Mouse (Mus musculus) myocyte (in vitro differentiated cells): ENCODE measurements at regions not wholly inside any gene's neighbourhood (a gene's known extent, or its start where the extent isn't known, plus 50 kb on each side); places are given as distances from the start of the nearest gene placed in this dataset.
"Not testable (repeated sequence)": the region's sequence is repeated elsewhere in the genome, so short reads cannot be mapped to it uniquely, and the experiment has no call there.

Source experiments
- H3K27me3 ChIP-seq: one replicate; pipeline ENCODE4 v1.6.1; 2011; ENCODE audit not compliant: control insufficient read depth, insufficient read depth, insufficient read length
- H3K36me3 ChIP-seq: one replicate; pipeline ENCODE4 v1.6.1; 2011; ENCODE audit not compliant: control insufficient read depth, insufficient read depth
- H3K4me2 ChIP-seq: one replicate; pipeline ENCODE4 v1.6.1; 2011; ENCODE audit warnings: low read depth, control low read depth
- H3K4me3 ChIP-seq: one replicate; pipeline ENCODE4 v1.5.1; 2011; ENCODE audit warnings: mild to moderate bottlenecking, control low read depth, moderate library complexity
- H3K79me2 ChIP-seq: one replicate; pipeline ENCODE4 v1.6.1; 2011; ENCODE audit not compliant: control insufficient read depth, insufficient read depth
- H3ac ChIP-seq: one replicate; pipeline ENCODE4 v1.6.1; 2011; ENCODE audit not compliant: control insufficient read depth, insufficient read length
- CEBPB ChIP-seq: IDR thresholded peaks from 2 replicates; pipeline ENCODE4 v1.6.1; 2011; ENCODE audit warnings: mild to moderate bottlenecking, moderate library complexity; ENCODE audit not compliant: poor library complexity, insufficient read depth, severe bottlenecking
- E2F4 ChIP-seq: IDR thresholded peaks from one replicate; pipeline ENCODE4 v1.6.1; 2011; ENCODE audit warnings: mild to moderate bottlenecking, control low read depth, moderate library complexity; ENCODE audit not compliant: insufficient read depth
- MAX ChIP-seq: IDR thresholded peaks from one replicate; pipeline ENCODE4 v1.6.1; 2011; ENCODE audit warnings: low read depth, mild to moderate bottlenecking, control low read depth
- MYOD1 ChIP-seq, 3 experiments: IDR thresholded peaks; one replicate each; pipeline ENCODE4 v1.6.1; 2011; ENCODE audit warnings: control low read depth in 2 of 3, low read depth in 2 of 3, mild to moderate bottlenecking in 2 of 3, moderate library complexity in 1 of 3; ENCODE audit not compliant: insufficient read length in 2 of 3, control insufficient read depth in 1 of 3
- MYOG ChIP-seq, 3 experiments: IDR thresholded peaks; one replicate each; pipeline ENCODE4 v1.6.1; 2011; ENCODE audit warnings: control low read depth in 2 of 3, low read depth in 2 of 3, mild to moderate bottlenecking in 2 of 3; ENCODE audit not compliant: insufficient read length in 2 of 3, control insufficient read depth in 1 of 3, insufficient read depth in 1 of 3
- POLR2A ChIP-seq: IDR thresholded peaks from one replicate; pipeline ENCODE4 v1.6.1; 2011; ENCODE audit warnings: low read depth, mild to moderate bottlenecking, control low read depth, moderate library complexity; ENCODE audit not compliant: insufficient read length
- POLR2AphosphoS2 ChIP-seq: IDR thresholded peaks from one replicate; pipeline ENCODE4 v1.6.1; 2011; ENCODE audit warnings: low read depth, control low read depth; ENCODE audit not compliant: insufficient read length
- REST ChIP-seq: IDR thresholded peaks from one replicate; pipeline ENCODE4 v1.6.1; 2011; ENCODE audit warnings: mild to moderate bottlenecking, control low read depth, moderate library complexity; ENCODE audit not compliant: insufficient read depth, insufficient read length
- SRF ChIP-seq: IDR thresholded peaks from one replicate; pipeline ENCODE4 v1.6.1; 2011; ENCODE audit warnings: low read depth; ENCODE audit not compliant: control insufficient read depth, insufficient read length
- TCF12 ChIP-seq: IDR thresholded peaks from one replicate; pipeline ENCODE4 v1.6.1; 2011; ENCODE audit warnings: mild to moderate bottlenecking, control low read depth; ENCODE audit not compliant: poor library complexity, insufficient read depth, severe bottlenecking
- TCF3 ChIP-seq: IDR thresholded peaks from one replicate; pipeline ENCODE4 v1.6.1; 2011; ENCODE audit warnings: low read depth, control low read depth; ENCODE audit not compliant: insufficient read length
- USF1 ChIP-seq: IDR thresholded peaks from one replicate; pipeline ENCODE4 v1.6.1; 2011; ENCODE audit warnings: low read depth, mild to moderate bottlenecking, control low read depth, moderate library complexity

DNA sequence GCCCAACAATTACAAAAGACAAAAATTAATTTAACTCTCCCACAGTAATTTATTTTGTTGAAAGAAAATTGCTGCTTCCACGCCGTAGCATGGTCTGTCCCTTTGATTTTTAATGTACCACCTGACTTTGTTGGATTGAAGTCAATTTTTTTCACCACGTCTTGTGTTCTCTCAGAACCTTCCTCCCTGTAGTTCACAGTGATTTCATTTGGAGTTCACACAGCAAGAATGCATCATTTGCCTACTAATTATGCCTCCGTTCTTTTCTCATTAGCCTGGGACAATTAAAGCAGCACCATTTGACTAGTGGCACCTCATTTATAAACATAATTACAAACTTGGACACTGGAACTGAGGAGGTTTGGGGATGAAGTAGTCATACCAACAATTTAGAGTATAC is 108.4 kb upstream of the Fam84a start:
- Histone ChIP-seq H3K4me2 (no peak overlapping the region), H3K4me3 (no peak overlapping the region), H3ac (no peak overlapping the region), H3K27me3 (no peaks in the 10 kb centered on the region), H3K79me2 (no peaks in the 10 kb centered on the region), H3K36me3 (no peaks in the 10 kb centered on the region)
- TF ChIP-seq REST = no peak
- no peak for TF ChIP-seq TCF3
- no peak for TF ChIP-seq MYOD1 (IDR thresholded peaks at IDR 0.05; ENCODE audit: control insufficient read depth in 1 of 3, insufficient read length in 2 of 3, low read depth in 2 of 3)
- no peak for TF ChIP-seq POLR2AphosphoS2
- TF ChIP-seq TCF12 = no peak
- TF ChIP-seq SRF = no peak
- TF ChIP-seq POLR2A = no peak
- TF ChIP-seq E2F4 = no peak
- TF ChIP-seq CEBPB = no peak
- no peak for TF ChIP-seq USF1
- TF ChIP-seq MYOG (IDR thresholded peaks at IDR 0.05; ENCODE audit: control insufficient read depth in 1 of 3, insufficient read depth in 1 of 3, insufficient read length in 2 of 3, low read depth in 2 of 3) = no peak
- TF ChIP-seq MAX = no peak

- no peak for TF ChIP-seq POLR2AphosphoS2
- no peak for TF ChIP-seq POLR2A
- TF ChIP-seq TCF12 = no peak
- no peak for TF ChIP-seq SRF
- no peak for TF ChIP-seq MAX
- TF ChIP-seq CEBPB = no peak
- no peak for TF ChIP-seq MYOG (IDR thresholded peaks at IDR 0.05; ENCODE audit: control insufficient read depth in 1 of 3, insufficient read depth in 1 of 3, insufficient read length in 2 of 3, low read depth in 2 of 3)
- TF ChIP-seq E2F4 = no peak
- no peak for TF ChIP-seq USF1
- no peak for TF ChIP-seq TCF3
- Histone ChIP-seq H3K27me3 (no peaks in the 10 kb centered on the region), H3ac (no peak overlapping the region), H3K4me3 (no peak overlapping the region), H3K36me3 (no peaks in the 10 kb centered on the region), H3K79me2 (no peaks in the 10 kb centered on the region), H3K4me2 (no peak overlapping the region)
Observed at GRCm38 (mm10) chr12:14253336-14253735, 101.5 kb upstream of the Fam84a start.

DNA sequence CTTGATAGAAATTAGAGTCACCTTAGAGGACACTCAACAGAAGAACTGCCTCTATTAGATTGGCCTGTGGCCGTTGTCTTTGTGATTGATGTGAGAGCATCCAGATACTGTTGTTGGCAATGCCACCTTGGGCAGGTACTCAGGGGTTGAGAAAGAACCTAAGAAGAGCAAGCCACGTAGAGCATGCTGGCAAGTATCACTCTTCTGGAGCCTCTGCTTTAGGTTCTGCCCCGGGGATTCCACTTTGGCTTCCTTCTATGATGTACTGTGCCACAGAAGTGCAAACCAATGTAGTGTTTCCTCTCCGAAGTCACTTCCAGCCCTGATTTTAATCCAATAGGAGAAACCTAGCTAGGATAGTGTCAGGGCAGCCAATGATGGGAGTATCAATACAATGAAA is 98.3 kb upstream of the Fam84a start:
- Histone ChIP-seq H3K27me3 (no peaks in the 10 kb centered on the region), H3K36me3 (no peaks in the 10 kb centered on the region), H3K4me3 (no peak overlapping the region), H3ac (no peak overlapping the region), H3K4me2 (no peak overlapping the region), H3K79me2 (no peaks in the 10 kb centered on the region)
- TF ChIP-seq E2F4 = no peak
- TF ChIP-seq TCF3 = no peak
- TF ChIP-seq MYOD1 (IDR thresholded peaks at IDR 0.05; ENCODE audit: control insufficient read depth in 1 of 3, insufficient read length in 2 of 3, low read depth in 2 of 3) = no peak
- no peak for TF ChIP-seq SRF
- no peak for TF ChIP-seq REST
- no peak for TF ChIP-seq MAX
- TF ChIP-seq POLR2A = no peak
- TF ChIP-seq TCF12 = no peak
- TF ChIP-seq USF1 = no peak
- TF ChIP-seq POLR2AphosphoS2 = no peak
- TF ChIP-seq CEBPB = no peak
- no peak for TF ChIP-seq MYOG (IDR thresholded peaks at IDR 0.05; ENCODE audit: control insufficient read depth in 1 of 3, insufficient read depth in 1 of 3, insufficient read length in 2 of 3, low read depth in 2 of 3)

DNA sequence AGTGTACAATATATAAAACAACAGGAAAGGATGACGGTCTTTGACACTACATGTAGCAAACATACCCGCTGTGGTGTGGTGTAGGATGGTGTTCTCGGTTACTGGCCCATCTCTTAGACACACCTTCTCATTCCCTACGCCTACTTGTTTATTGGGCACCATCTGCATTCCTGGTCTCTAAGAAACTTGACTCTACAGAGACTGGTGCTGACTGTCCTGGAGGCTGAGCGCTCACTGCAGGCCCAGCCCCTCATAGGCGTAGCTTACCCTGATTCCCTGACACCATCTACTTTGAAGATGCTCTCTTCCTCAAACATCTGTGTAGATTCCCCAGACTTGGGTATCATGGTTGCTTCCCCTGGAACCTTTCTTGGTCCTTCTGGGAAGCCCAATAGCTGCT is 90.9 kb upstream of the Fam84a start:
- not testable (repeated sequence) for H3K36me3 ChIP-seq, H3ac ChIP-seq, H3K4me2 ChIP-seq, H3K4me3 ChIP-seq, H3K27me3 ChIP-seq, H3K79me2 ChIP-seq

GRCm38 (mm10) chr12:14237699-14238098 is 85.8 kb upstream of the Fam84a start:
- no peaks in the 10 kb centered on the region for H3K79me2 ChIP-seq
- no peaks in the 10 kb centered on the region for H3K27me3 ChIP-seq
- no peak overlapping the region for H3K4me3 ChIP-seq
- no peaks in the 10 kb centered on the region for H3K36me3 ChIP-seq
- no peak overlapping the region for H3ac ChIP-seq
- no peak overlapping the region for H3K4me2 ChIP-seq
- TF ChIP-seq TCF3 (no peak), CEBPB (no peak), POLR2AphosphoS2 (no peak), E2F4 (no peak), POLR2A (no peak), REST (no peak), MYOD1 (IDR thresholded peaks at IDR 0.05; ENCODE audit: control insufficient read depth in 1 of 3, insufficient read length in 2 of 3, low read depth in 2 of 3) (no peak), SRF (no peak), USF1 (no peak), TCF12 (no peak), MYOG (IDR thresholded peaks at IDR 0.05; ENCODE audit: control insufficient read depth in 1 of 3, insufficient read depth in 1 of 3, insufficient read length in 2 of 3, low read depth in 2 of 3) (no peak), MAX (no peak)
